Mouse (Mus musculus): Measurements from ENCODE around the gene Rab11fip3. TPM values are rescaled to one million over a fixed set of nuclear protein-coding genes. Genes with fewer than 3 reads are reported as not detected.

Rab11fip3 gene
- polyA plus RNA-seq, 1 experiment from 2014 or later = 36.3 TPM

DNA sequence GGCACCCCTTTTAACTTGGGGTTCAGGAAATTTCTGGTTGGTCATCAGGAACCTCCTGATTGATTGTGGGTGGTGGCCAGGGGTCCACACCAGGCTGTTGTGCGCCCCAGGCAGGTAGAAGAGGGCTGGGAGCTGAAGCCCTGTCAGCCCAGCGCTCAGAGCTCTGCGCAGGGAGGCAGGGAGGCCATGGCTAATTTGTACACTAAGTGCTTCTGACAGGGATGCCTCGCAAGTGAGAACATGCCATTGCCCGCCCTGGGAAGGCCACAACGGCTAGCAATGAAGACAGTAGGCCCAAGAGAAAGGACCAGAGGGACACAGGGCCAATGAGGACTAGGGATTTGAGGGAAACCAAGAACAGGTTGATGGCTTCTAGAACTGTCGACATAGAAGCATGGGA lies 112.7 kb downstream of the Rab11fip3 start:
- Histone ChIP-seq H3K4me3 (no peak overlapping the region), H3K36me3 (peaks cover 14% of the 10 kb centered on the region; the same call in 1 of the 2 replicates), H3K9me3 (no peaks in the 10 kb centered on the region), H3K4me2 (replicated peaks) (no peak overlapping the region), H3K27ac (replicated peaks) (no peak overlapping the region), H3K4me1 (peaks cover 6% of the 10 kb centered on the region), H3K9ac (replicated peaks) (no peak overlapping the region), H3K27me3 (peaks cover 21% of the 10 kb centered on the region)
- ATAC-seq (replicated peaks) = no peak
- WGBS = 89% methylated on average over 7 of the region's 7 CpGs

DNA sequence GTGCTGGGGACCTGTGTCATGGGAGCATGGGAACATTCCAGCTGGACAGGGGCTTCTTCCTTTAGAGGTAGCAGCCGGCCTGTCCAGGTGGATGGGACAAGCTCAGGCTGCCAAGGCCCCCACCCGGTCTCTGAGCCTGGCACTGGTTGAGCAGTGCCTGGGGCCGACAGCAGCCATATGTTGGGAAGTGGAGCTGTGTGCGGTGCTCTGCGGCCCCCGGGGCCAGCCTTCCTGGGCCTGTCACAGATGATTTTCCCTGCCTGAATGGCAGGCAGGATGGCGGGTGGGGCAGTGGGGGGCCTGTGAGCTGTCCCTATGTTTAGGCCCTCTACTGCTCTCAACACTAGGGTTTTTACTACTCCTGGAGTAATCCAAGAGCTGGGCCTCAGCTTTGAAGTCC lies 113.2 kb downstream of the Rab11fip3 start:
- Histone ChIP-seq H3K9me3 (no peaks in the 10 kb centered on the region), H3K4me3 (no peak overlapping the region), H3K27ac (replicated peaks) (no peak overlapping the region), H3K4me1 (peaks cover 10% of the 10 kb centered on the region), H3K36me3 (peaks cover 14% of the 10 kb centered on the region; the same call in 1 of the 2 replicates), H3K27me3 (peaks cover 25% of the 10 kb centered on the region), H3K9ac (replicated peaks) (no peak overlapping the region), H3K4me2 (replicated peaks) (no peak overlapping the region)
- no peak for ATAC-seq (replicated peaks)
- WGBS = 61% methylated on average over 7 of the region's 7 CpGs

DNA sequence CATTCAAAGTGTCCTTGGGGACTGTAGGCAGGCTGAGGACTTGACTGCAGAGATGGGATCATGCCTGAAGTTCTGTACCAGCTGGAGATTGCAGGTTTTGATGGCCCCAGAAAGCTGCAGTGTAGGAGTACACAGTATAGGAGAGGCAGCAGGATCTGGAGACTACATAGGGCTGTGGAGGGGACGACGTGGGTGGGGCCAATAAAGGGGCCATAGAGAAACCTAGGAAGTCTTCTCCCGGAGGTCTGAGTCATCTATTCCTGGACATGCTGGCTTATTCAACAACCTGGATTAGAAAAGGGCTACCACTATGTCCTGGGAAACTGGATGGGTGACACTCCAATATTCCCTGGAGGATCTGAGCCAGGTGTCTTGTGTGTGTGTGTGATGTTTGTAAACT lies 113.6 kb downstream of the Rab11fip3 start:
- 89% methylated on average over 3 of the region's 3 CpGs for WGBS
- peaks cover 30% of the 10 kb centered on the region for H3K27me3 ChIP-seq
- ATAC-seq (replicated peaks) = no peak
- H3K9me3 ChIP-seq = no peaks in the 10 kb centered on the region
- peaks cover 12% of the 10 kb centered on the region; the same call in 1 of the 2 replicates for H3K36me3 ChIP-seq
- H3K9ac ChIP-seq (replicated peaks) = no peak overlapping the region
- no peak overlapping the region for H3K4me2 ChIP-seq (replicated peaks)
- H3K4me3 ChIP-seq = no peak overlapping the region
- no peak overlapping the region for H3K27ac ChIP-seq (replicated peaks)
- H3K4me1 ChIP-seq = peaks cover 12% of the 10 kb centered on the region

DNA sequence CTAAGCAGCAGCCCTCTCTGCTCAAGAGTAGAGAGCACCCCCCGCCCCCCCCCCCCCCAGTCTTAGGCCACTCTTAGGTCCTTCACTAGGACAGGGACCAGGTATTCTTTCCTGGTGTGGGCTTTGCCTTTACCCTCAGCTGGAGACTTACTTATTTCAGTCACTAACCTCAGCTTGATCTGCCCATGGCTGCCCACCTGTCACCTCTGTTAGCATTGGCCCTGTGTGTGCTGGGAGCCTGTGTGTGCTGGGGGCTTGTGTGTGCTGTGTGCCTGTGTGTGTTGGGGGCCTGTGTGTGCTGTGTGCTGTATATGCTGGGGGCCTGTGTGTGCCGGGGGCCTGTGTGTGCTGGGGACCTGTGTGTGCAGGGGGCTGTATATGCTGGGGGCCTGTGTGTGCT lies 114.7 kb downstream of the Rab11fip3 start:
- Histone ChIP-seq H3K4me2 (replicated peaks) (no peak overlapping the region), H3K36me3 (peaks cover 5% of the 10 kb centered on the region; the same call in 1 of the 2 replicates), H3K4me1 (peaks cover 12% of the 10 kb centered on the region), H3K27ac (replicated peaks) (no peak overlapping the region), H3K4me3 (no peak overlapping the region), H3K27me3 (peaks cover 38% of the 10 kb centered on the region), H3K9ac (replicated peaks) (no peak overlapping the region), H3K9me3 (no peaks in the 10 kb centered on the region)
- WGBS = 96% methylated on average over 2 of the region's 2 CpGs
- ATAC-seq (replicated peaks) = no peak

DNA sequence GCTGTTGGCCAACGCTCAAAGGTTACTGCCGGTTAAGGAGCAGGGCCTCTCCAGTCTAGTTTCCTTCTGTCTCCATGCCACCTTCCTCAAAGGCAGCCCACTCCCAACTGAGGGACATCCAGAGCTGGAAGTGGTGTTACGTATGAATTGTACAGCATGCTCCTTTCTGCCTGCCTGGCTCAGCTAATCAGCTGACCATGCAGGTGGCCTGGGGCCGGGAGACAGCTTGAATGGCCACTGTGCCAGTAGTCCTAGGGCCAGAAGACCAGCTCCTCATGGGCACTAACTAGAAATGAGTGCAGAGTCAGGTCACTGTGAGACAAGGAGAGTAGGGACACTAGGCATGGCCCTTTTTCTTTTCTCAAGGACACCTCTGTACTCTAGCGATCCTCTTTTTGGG lies 116.2 kb downstream of the Rab11fip3 start:
- no peak overlapping the region for H3K27ac ChIP-seq (replicated peaks)
- WGBS = 69% methylated on average over 5 of the region's 5 CpGs
- H3K4me2 ChIP-seq (replicated peaks) = no peak overlapping the region
- no peak for ATAC-seq (replicated peaks)
- H3K36me3 ChIP-seq = no peaks in the 10 kb centered on the region
- H3K4me1 ChIP-seq = peaks cover 12% of the 10 kb centered on the region
- no peak overlapping the region for H3K4me3 ChIP-seq
- H3K9ac ChIP-seq (replicated peaks) = no peak overlapping the region
- H3K27me3 ChIP-seq = peaks cover 38% of the 10 kb centered on the region
- H3K9me3 ChIP-seq = no peaks in the 10 kb centered on the region

DNA sequence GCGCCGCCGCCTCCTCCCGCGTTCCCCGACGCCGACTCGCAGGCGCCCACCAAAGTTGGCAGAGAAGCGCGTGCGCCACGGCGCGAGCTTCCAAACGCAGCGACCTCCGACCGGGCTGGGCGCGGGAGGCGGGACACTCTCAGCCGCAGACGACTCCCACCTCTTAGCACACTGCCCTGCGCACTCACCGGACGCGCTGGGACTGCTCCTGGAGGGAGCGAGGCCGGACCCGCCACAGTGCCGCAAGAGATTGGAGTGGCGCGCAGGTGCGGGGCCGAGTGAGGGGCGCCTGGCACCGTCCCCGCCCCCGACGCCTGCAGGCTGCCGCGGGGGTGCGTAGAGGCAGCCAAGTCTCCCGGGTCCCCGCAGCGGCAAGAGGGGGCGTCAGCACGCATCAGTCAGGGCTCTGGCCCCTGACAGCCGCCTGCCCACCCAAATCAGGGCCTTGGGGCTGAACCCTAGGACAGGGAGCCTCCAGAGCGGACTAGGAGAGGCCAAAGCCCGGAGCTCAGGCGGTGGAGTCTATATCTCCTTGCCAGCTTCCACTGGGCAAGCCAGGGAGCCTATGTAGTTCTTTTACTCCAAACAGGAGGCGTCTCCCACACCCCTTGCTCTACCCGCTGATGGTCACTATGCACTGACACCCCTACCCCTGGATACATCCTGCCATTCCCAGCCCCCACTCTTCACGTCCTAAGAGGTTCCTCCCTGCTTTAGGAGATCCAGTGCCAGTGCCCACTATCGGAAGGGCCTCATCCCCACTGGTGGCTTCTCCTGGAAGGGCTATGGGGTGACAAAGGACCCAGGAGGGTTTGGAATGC lies 117.3 kb downstream of the Rab11fip3 start, which contains the start of gene A930017K11Rik:
Gene A930017K11Rik, minus strand, starts transcription at position 763 of the 821 bp plus-strand sequence.
- Histone ChIP-seq H3K4me3 (peak within 1 kb of the TSS; percentile 32), H3K36me3 (no peaks in the 10 kb centered on the region), H3K9me3 (no peaks in the 10 kb centered on the region), H3K4me2 (replicated peaks) (peak within 1 kb of the TSS; percentile 49), H3K27me3 (peaks cover 38% of the 10 kb centered on the region), H3K9ac (replicated peaks) (no peak within 1 kb of the TSS), H3K27ac (replicated peaks) (no peak within 1 kb of the TSS), H3K4me1 (peaks cover 12% of the 10 kb centered on the region)
- 1% methylated on average over 58 of the region's 58 CpGs for WGBS
- no peak for ATAC-seq (replicated peaks)

DNA sequence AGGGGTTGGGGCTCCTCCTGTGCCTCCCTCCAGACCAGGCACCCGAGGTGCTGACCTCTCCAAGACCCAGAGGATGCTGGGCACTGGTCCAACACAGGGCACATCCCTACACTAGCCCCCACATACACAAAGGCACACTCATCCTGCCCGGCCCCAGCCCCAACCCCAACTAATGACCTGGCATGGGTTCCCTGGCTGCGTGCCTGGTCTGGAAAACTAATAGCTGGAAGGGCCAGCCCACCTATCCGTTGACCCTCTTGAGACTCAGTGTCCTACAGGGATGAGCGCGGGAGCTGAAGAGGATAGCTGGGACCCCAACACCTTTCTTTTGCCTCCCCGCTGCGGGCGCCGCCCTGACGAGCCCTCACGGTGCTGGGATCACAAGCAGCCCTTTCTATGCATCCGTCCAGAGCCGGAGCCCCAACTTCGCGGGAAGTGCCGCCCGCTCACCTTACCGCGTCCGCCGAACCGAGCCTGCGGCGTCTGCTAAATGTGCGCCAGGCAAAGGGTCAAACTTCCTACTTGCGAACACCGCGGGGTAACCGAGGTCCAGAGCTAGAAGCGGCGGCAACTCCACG lies 118.0 kb downstream of the Rab11fip3 start:
- ATAC-seq (replicated peaks) = no peak
- H3K27ac ChIP-seq (replicated peaks) = no peak overlapping the region
- peaks cover 38% of the 10 kb centered on the region for H3K27me3 ChIP-seq
- no peak overlapping the region for H3K9ac ChIP-seq (replicated peaks)
- WGBS = under 1% methylated on average over 33 of the region's 33 CpGs
- peak overlapping the region; percentile 32 for H3K4me3 ChIP-seq
- H3K4me1 ChIP-seq = peaks cover 12% of the 10 kb centered on the region
- no peaks in the 10 kb centered on the region for H3K36me3 ChIP-seq
- peak overlapping the region; percentile 49 for H3K4me2 ChIP-seq (replicated peaks)
- H3K9me3 ChIP-seq = no peaks in the 10 kb centered on the region

DNA sequence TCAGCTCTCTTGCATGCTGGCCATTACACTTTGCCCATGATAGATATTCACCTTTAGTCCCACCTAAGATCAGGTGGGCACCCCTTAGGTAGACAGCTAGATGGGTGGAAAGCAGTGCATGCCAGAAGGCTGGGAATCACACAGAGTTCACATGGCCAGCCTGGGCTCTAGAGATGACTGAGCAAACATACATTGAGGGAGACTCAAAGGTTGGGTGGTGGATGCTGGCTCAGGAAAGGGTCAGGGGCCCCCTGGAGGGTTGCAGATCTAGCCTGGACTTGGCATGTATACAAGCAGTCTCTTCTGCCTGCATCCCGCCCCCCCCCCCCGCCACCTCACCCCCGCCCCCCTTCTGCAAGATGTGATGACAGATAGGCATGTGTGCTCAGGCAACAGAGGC lies 118.6 kb downstream of the Rab11fip3 start:
- Histone ChIP-seq H3K27me3 (peaks cover 38% of the 10 kb centered on the region), H3K4me3 (no peak overlapping the region), H3K27ac (replicated peaks) (no peak overlapping the region), H3K4me1 (peaks cover 12% of the 10 kb centered on the region), H3K9me3 (no peaks in the 10 kb centered on the region), H3K9ac (replicated peaks) (no peak overlapping the region), H3K36me3 (no peaks in the 10 kb centered on the region), H3K4me2 (replicated peaks) (no peak overlapping the region)
- 0% methylated on average over 1 of the region's 3 CpGs for WGBS
- no peak for ATAC-seq (replicated peaks)

DNA sequence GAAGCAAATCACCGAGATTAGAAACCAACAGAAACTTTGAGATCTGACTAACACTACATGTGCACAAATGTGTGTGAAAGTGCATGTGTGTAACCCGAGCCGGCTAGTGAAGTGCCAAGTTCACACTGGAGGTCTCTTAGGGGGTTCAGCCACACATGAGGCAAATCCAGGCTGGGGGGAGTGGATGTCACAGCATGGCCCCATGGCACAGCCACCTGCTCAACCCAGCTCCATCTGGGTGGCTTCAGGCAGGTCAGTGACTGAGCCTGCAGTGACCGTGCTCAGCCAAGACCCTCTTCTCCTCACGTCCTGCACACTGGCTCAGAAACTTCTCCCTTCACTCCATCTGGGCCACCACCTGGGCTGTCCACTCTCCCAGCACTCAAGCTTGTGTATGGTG lies 119.4 kb downstream of the Rab11fip3 start:
- peaks cover 38% of the 10 kb centered on the region for H3K27me3 ChIP-seq
- H3K4me1 ChIP-seq = peaks cover 12% of the 10 kb centered on the region
- H3K4me2 ChIP-seq (replicated peaks) = no peak overlapping the region
- no peaks in the 10 kb centered on the region for H3K36me3 ChIP-seq
- H3K27ac ChIP-seq (replicated peaks) = no peak overlapping the region
- no peak for ATAC-seq (replicated peaks)
- no peaks in the 10 kb centered on the region for H3K9me3 ChIP-seq
- H3K9ac ChIP-seq (replicated peaks) = no peak overlapping the region
- H3K4me3 ChIP-seq = no peak overlapping the region
- 83% methylated on average over 5 of the region's 5 CpGs for WGBS

DNA sequence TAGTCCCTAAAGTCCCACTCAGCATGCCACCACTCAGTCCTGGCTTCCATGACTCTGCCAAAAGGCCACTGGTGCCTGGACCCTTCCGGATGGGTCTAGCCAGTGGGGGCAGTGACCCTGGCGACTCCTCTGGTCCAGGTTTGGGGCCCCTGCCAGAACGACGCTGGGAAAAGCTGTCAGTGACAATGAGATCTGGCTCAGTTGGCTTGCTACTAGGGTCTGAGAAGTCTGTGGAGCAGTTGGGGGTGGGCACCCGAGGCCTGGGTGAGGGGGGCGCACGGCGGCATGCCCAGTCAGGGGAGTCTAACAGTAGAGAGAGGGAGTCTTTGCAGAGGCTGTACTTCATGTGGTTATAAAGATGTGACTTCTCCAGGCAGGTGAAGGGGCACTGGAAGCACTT lies 121.3 kb downstream of the Rab11fip3 start:
- H3K4me1 ChIP-seq = peaks cover 12% of the 10 kb centered on the region
- no peaks in the 10 kb centered on the region for H3K9me3 ChIP-seq
- peaks cover 32% of the 10 kb centered on the region for H3K27me3 ChIP-seq
- H3K9ac ChIP-seq (replicated peaks) = no peak overlapping the region
- ATAC-seq (replicated peaks) = no peak
- H3K36me3 ChIP-seq = no peaks in the 10 kb centered on the region
- no peak overlapping the region for H3K4me2 ChIP-seq (replicated peaks)
- H3K4me3 ChIP-seq = no peak overlapping the region
- 80% methylated on average over 8 of the region's 8 CpGs for WGBS
- H3K27ac ChIP-seq (replicated peaks) = no peak overlapping the region

DNA sequence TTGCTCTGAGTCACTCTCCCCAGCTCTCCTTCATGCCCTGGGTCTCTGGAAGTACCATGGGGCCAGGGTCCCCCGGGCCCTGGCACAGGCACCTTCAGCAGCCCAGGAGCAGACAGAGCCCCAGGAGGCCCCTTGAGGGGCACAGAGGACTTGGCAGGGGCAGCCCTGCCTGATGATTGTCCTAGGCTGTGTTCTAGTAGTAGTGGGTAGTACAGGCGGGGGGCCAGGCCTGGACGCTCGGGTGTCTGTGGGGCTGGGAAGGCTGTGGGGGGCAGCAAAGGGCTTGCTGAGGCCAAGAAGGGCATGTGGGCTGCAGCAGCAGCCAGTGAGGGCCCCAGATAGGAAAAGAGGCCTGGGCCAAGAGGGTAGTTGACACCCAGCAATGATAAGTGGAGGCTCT lies 121.8 kb downstream of the Rab11fip3 start:
- ATAC-seq (replicated peaks) = no peak

DNA sequence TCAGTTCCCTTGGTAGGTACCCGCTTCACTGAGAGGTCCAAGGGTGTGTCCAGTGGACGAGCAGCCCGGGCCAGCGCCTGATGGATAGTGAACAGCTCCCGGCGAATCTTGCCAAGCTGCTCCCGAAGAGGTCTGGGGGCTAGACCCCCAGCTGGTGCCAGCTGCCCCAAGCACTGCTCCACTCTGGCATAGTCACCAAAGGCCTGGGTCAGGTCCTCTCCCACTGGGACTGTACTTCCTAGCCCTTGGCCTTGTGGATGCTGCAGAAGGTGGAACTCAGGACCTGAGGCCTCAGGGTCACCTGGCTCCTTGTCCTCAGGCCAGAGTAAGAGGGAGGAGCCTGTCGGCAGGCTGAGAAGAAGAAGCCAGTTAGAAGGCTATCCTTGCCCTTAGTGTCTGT lies 122.5 kb downstream of the Rab11fip3 start:
- H3K27ac ChIP-seq (replicated peaks) = no peak overlapping the region
- H3K4me1 ChIP-seq = peaks cover 13% of the 10 kb centered on the region
- no peaks in the 10 kb centered on the region for H3K36me3 ChIP-seq
- peaks cover 20% of the 10 kb centered on the region for H3K27me3 ChIP-seq
- WGBS = 89% methylated on average over 8 of the region's 8 CpGs
- H3K9me3 ChIP-seq = no peaks in the 10 kb centered on the region
- no peak overlapping the region for H3K4me2 ChIP-seq (replicated peaks)
- no peak overlapping the region for H3K4me3 ChIP-seq
- no peak for ATAC-seq (replicated peaks)
- no peak overlapping the region for H3K9ac ChIP-seq (replicated peaks)

More for the DNA sequence above, 121.8 kb downstream of the Rab11fip3 start:
- H3K4me2 ChIP-seq (replicated peaks) = no peak overlapping the region
- H3K27me3 ChIP-seq = peaks cover 27% of the 10 kb centered on the region
- WGBS = 84% methylated on average over 4 of the region's 4 CpGs
- no peak overlapping the region for H3K4me3 ChIP-seq
- H3K27ac ChIP-seq (replicated peaks) = no peak overlapping the region
- peaks cover 12% of the 10 kb centered on the region for H3K4me1 ChIP-seq
- H3K36me3 ChIP-seq = no peaks in the 10 kb centered on the region
- H3K9ac ChIP-seq (replicated peaks) = no peak overlapping the region
- H3K9me3 ChIP-seq = no peaks in the 10 kb centered on the region
